Mouse (Mus musculus): ENCODE results near the gene Mnat1.
"Not testable (repeated sequence)": the region's sequence is repeated elsewhere in the genome, so short reads cannot be mapped to it uniquely, and the experiment has no call there.

The Mnat1 gene
- long read RNA-seq, experiment 1, partial matches to known transcripts: 1 of 3 reads
- long read RNA-seq, experiment 1, other reads (novel, unspliced or antisense): 0 of 3 reads
- long read RNA-seq, experiment 2, partial matches to known transcripts: 12 of 13 reads
- long read RNA-seq, experiment 2, other reads (novel, unspliced or antisense): 0 of 13 reads

DNA sequence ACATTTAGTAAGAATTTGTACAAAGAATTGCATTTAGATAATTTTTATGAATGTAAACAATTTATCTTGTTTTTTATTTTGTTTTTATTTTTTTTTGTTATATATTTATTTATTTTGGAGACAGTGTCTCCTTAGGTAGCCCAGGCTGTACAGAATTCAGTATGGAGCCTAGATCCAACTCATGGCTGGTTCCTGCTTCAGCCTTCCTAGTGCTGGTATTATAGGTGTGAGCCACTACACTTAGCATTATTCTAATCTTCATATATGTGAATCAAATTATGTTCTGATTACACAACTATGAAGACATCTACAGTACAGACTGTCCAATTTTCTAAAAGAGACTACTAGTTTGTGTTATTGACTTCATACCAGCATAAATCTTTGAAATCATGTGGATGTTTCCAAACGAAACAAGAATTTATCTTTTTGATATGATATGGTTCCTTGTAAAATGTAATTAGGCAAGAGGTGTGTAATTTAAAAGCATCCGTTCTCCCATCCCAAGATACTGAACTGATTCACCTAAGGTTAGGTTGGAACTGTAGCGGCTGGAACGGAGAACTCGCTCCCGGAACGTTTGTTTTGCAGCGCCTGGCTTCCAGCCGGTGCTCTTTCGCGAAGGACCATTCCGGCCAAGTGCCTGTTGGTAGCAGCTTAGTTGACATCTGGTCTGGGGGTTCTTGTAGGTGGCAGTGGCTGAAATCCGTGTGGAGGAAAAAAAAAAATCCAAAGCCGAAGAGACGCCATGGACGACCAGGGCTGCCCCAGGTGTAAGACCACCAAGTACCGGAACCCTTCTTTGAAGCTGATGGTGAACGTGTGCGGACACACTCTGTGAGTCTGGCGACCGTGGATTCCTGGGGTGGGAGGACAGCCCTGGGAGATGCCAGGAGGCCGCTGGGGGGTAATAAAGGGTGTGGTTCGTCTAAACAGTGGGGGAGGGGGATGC lies at the start of gene Mnat1:
Gene Mnat1, plus strand, starts transcription at position 625 of the 949 bp plus-strand sequence.
- intact Hi-C loops (cut with DNase I): no loop called here

- intact Hi-C loops (cut with DNase I): not testable (repeated sequence)
Observed at GRCm38 (mm10) chr12:73081828-73082227, 41.7 kb upstream of the Mnat1 start.

- intact Hi-C loops (cut with DNase I): no loop called here
Observed at GRCm38 (mm10) chr12:73083773-73084172, 39.7 kb upstream of the Mnat1 start.

DNA sequence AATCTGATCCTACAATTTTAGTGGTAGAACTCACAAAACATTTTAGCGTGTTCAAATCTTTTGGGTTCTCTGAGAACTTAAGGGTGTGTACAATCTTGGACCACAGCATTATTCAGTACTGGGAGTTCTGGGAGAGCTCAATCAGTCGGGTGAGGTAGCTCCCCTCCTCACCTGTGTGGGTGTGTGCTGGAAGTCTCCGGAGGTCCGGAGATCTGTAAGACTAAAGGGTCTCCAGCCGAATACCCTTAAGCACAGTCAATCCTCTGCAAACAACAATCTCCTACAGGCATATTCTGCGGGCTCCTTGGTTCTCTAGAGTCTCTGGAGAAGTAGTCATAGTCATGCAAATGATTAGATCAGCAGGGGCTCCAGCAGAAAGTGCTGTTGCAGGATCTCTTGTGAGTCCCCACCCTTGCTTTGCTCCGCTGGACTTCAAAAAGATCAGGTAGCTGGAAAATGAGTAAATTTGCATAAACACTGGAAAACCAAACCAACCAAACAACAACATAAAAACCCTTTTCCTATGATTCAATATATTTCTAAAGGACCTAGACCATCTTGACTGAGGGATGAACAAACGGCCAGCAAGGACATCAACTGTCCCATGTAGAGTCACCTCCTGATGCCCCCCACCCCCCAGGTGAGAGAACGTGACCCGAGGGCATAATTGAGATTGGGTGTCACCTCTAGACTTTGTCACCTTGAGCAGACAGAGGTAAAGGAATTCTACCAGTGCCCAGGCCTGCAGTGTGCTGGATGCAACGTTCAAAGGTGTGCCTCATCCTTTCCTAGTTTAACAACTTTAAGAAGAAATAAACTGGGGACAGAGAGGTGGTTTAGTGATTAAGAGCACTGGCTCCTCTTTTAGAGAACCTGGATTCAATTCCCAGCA lies 37.5 kb upstream of the Mnat1 start:
- intact Hi-C loops (cut with DNase I): no loop called here

DNA sequence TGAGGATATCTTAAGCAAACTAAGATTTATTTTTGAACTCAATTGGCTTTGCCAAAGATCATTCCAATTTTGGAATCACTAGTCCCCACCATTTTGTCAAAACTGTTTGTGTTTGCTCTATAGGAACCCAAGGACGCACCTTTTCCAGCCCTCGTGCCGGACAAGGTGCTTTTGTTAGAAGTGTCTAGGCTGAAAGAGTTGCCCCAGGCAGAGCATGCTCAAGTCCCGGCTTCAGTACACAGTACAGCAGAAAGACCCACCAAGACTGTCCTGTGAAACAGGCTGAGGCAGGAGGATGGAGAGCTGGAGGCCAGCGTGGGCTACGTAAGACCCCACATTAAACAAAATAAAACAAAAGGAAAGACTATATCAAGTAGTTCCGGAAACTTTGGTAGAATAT lies 36.4 kb upstream of the Mnat1 start:
- intact Hi-C loops (cut with DNase I): no loop called here

GRCm38 (mm10) chr12:73088500-73088899 lies 35.0 kb upstream of the Mnat1 start:
- intact Hi-C loops (cut with DNase I): no loop called here

DNA sequence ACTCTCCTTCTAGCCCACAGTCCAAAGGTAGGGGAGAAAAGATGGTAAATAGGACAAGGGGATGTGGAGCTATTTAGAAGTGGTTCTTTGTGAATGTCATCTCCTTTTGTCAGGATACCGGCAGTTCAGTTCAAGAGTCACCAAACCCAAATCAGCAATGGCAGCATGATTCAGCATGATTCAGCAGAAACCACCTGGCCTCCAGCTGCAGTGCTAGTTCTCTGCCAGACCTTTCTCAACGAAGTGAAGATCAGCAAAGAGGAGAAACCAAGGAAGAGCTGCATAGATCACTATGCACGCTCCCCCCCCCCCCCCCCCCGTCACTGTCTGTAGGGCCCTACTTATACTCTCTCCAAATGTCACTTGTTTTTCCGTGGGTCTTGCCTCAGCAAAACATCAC lies 34.6 kb upstream of the Mnat1 start:
- intact Hi-C loops (cut with DNase I): no loop called here

GRCm38 (mm10) chr12:73090672-73091335 lies 32.7 kb upstream of the Mnat1 start:
- intact Hi-C loops (cut with DNase I): no loop called here

DNA sequence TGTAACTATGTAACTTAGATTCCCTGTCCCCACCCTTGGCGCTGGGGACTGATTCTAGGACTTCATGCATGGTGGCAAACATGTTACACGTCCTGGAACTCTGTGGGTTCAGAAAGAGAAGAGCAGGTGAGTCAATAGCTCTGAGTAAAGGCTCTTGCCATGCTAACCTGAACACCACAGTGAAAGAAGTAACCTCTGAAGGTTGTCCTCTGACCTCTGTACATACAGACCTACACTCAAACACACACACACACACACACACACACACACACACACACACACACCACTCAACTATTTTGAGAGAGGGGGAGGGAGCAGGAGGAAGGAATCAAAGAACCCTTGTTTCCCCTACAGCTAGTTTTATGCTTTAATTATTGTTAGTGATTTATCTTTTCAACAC lies 29.3 kb upstream of the Mnat1 start:
- intact Hi-C loops (cut with DNase I): no loop called here

DNA sequence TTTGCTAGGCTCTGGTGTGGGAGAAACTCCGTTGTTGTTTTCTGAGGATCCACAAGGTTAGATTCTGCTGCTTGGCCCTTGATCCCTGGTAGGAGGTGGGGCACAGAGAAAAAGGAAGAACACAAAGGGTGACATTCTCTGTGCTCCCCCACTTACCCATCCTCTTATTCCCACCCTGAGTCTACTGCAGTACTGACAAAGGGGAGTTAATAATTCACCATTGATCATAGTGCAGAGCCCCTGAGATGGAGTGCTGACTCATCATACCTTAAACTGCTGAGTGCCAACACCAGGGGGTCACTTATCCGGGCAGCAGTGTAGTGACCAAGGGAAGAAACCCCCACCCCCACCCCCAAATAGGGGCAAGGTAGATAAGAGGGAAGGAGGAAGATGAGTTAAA lies 28.9 kb upstream of the Mnat1 start:
- intact Hi-C loops (cut with DNase I): no loop called here

- intact Hi-C loops (cut with DNase I): not testable (repeated sequence)
Observed at GRCm38 (mm10) chr12:73096177-73096576, 27.3 kb upstream of the Mnat1 start.

DNA sequence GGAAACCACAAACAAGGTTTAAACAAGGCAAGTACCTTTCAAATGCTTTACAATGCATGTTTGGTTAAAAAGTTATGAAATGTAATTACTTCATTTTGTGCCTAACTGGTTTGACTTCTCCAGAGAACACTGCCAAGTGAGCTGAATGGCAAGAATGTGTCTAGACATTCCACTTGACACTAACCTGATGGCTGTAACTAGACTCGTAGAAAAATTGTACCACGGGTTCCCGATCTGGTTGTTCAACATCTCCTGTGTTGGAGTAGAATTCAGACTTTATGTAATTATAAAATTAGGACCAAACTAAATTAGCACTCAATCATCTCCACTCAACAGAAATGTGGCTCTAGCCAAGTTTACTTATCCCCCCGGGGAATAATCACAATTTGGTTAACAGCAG lies 24.9 kb upstream of the Mnat1 start:
- intact Hi-C loops (cut with DNase I): no loop called here

DNA sequence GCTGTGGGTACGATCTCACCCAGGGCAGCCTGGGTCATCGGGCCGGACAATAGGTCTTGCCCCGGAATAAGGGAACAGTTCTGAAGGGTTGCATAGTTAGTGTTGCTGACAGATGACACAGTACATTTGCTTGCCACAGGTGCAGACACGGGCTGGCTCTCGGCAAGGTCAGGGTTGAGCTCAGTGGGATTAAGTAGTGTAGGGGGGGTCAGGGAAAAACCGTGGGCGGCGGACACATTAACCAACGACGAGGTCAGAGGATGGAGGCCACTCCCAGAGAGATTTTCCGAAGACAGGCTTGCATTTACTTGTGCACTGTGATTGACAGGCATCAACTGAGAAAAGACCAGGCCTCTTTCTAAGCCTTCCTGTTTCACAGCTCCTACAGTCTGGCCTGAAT lies 19.8 kb upstream of the Mnat1 start:
- intact Hi-C loops (cut with DNase I): no loop called here

DNA sequence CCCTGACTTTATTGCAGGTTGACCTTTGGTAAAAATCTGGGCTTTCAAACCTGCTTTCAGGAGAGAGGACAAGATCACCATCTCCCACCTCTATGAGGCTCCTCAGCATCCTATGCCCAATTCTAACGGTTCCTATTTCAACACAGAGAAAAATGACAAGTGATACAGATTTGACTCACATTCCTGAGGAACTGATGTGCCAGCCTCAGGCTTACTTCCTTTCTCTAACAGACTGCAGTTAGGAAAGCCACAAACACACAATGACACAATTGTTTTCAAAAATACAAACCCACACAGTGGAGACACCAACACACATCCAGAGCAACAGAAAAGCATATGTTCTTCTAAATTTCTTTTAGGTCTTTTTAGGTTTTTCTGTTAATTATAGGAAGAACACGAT lies 15.7 kb upstream of the Mnat1 start:
- intact Hi-C loops (cut with DNase I): no loop called here

DNA sequence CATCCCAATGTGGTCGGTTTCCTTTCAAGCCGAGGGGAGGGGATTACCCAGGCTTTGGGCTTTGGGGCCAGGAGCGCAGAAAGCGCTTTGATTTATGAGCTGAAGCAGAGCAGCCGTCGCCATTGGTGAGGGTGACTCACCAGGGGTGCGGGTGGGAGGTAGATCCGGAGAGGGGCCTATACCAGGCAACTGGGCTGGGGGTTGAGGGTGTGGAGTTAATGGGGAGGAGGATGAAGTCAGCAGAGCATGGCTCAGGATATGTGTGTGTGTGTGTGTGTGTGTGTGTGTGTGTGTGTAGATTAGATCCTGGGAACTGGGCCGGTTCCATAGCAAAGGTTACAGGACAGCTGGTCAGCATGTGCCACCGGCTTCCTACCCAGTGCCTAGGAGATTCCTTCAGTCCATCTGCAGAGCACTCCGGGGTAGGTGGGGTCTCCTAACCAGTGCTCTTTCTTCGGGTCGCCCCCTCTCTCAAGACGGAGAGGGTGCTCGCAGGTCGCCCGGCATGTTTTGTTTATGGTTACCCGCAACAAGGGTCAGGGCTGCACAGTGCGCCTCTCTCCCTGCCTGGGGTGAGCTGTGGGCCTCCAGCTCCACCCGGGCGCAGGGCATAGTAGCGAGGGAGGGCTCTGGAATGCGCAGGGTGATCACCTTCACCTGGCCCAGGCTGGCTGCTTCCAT lies 12.9 kb upstream of the Mnat1 start:
- intact Hi-C loops (cut with DNase I): loop anchor here (5.0 kb wide), 1 partner anchor 68 kb away; no protein-coding TSS in a partner anchor

DNA sequence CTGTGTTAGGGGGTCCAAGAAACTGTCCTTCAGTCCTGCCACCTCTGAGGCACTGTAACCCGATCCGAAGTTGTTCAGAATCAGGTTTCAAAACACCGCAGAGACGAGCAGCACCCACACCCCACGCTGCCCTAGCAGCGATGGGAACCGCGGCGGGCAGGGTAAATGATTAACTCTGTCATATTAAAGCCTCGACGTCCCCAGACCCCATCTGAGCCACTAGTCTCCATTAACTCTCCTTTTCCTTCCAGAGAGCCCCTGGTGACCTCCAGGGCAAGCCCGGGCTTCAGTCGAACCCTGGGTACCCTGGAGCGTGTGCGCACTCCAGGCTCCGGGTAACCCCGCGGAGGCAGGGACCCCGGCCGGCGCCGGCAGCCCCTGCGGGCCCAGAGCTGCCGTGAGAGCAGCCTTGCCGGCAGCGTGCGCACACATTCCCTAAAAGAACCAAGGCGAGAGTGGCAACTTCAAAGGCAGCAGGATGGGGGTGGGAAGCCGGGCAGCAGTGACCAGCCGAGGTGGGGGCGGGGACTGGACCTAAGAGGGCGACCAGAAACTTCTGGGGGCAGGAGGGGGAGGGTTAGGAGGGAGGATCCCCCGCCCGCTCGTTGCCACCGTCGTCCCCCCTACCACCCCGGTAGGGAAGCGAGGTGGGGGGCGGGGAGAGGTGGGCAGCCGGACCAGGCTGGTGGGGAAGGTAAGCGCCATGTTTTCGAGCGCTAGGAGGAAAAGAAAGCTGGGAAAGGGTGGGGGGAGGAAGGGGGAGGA lies 11.8 kb upstream of the Mnat1 start:
- intact Hi-C loops (cut with DNase I): loop anchor here (5.0 kb wide), 1 partner anchor 69 kb away; no protein-coding TSS in a partner anchor

- intact Hi-C loops (cut with DNase I): loop anchor here (5.0 kb wide), 1 partner anchor 70 kb away; no protein-coding TSS in a partner anchor
Observed at GRCm38 (mm10) chr12:73112326-73113087, 11.0 kb upstream of the Mnat1 start.

- intact Hi-C loops (cut with DNase I): loop anchor here (5.0 kb wide), 1 partner anchor 71 kb away; no protein-coding TSS in a partner anchor
Observed at GRCm38 (mm10) chr12:73113196-73113595, 10.3 kb upstream of the Mnat1 start, which contains the start of gene Six4. Gene Six4, minus strand, starts transcription at chr12:73113456.

DNA sequence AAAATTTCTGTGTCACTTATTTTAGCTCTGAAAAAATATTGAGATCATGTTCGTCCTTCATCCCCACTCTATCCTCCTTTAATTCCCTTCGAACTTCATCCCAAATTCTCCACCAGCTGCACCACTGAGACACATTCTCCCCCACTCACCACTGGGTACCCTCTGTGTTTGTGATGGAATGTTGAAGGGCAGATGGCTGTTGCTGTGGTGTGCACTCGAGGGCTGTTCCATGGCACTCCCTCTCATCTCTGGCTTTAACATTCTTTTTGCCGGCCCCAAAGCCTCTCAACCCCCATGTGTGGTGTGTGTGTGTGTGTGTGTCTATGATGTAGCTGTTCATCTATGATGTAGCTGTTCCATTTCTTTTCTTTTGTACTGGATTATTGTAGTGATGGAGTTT lies 1.7 kb downstream of the Mnat1 start:
- intact Hi-C loops (cut with DNase I): no loop called here
